Mouse (Mus musculus): Measurements from ENCODE around the gene Kcnk13. TPM values are rescaled to one million over a fixed set of nuclear protein-coding genes. Genes with fewer than 3 reads are reported as not detected.
A peak's percentile ranks its signal among the peaks of the same experiment; 100 is the strongest.

The Kcnk13 gene
- polyA plus RNA-seq, 1 experiment, result 0.41 TPM

- no peak for TF ChIP-seq CTCF (IDR thresholded peaks at IDR 0.05; ENCODE audit: borderline replicate concordance, extremely low read depth, insufficient read depth, insufficient read length)
- TF ChIP-seq POLR2A (IDR thresholded peaks at IDR 0.05; ENCODE audit: borderline replicate concordance, extremely low read depth, insufficient read depth, insufficient read length, poor library complexity, severe bottlenecking), result no peak
- no peak for DNase-seq (ENCODE audit: low read depth)
Observed at GRCm38 (mm10) chr12:100061826-100062225, 97.5 kb downstream of the Kcnk13 start.

GRCm38 (mm10) chr12:100062584-100062983, 98.3 kb downstream of the Kcnk13 start:
- no peak for DNase-seq (ENCODE audit: low read depth)
- TF ChIP-seq POLR2A (IDR thresholded peaks at IDR 0.05; ENCODE audit: borderline replicate concordance, extremely low read depth, insufficient read depth, insufficient read length, poor library complexity, severe bottlenecking), result no peak

- DNase-seq (ENCODE audit: low read depth), result no peak
- TF ChIP-seq CTCF (IDR thresholded peaks at IDR 0.05; ENCODE audit: borderline replicate concordance, extremely low read depth, insufficient read depth, insufficient read length), result no peak
- TF ChIP-seq POLR2A (IDR thresholded peaks at IDR 0.05; ENCODE audit: borderline replicate concordance, extremely low read depth, insufficient read depth, insufficient read length, poor library complexity, severe bottlenecking), result no peak
Observed at GRCm38 (mm10) chr12:100065109-100065508, 100.8 kb downstream of the Kcnk13 start.

- no peak for DNase-seq (ENCODE audit: low read depth)
- TF ChIP-seq CTCF (IDR thresholded peaks at IDR 0.05; ENCODE audit: borderline replicate concordance, extremely low read depth, insufficient read depth, insufficient read length), result no peak
- no peak for TF ChIP-seq POLR2A (IDR thresholded peaks at IDR 0.05; ENCODE audit: borderline replicate concordance, extremely low read depth, insufficient read depth, insufficient read length, poor library complexity, severe bottlenecking)
Observed at GRCm38 (mm10) chr12:100067477-100067876, 103.2 kb downstream of the Kcnk13 start.

- peak; percentile 45 for DNase-seq (ENCODE audit: low read depth)
- TF ChIP-seq POLR2A (IDR thresholded peaks at IDR 0.05; ENCODE audit: borderline replicate concordance, extremely low read depth, insufficient read depth, insufficient read length, poor library complexity, severe bottlenecking) (no peak), CTCF (IDR thresholded peaks at IDR 0.05; ENCODE audit: borderline replicate concordance, extremely low read depth, insufficient read depth, insufficient read length) (no peak)
Observed at GRCm38 (mm10) chr12:100073201-100073672, 108.9 kb downstream of the Kcnk13 start.

- TF ChIP-seq POLR2A (IDR thresholded peaks at IDR 0.05; ENCODE audit: borderline replicate concordance, extremely low read depth, insufficient read depth, insufficient read length, poor library complexity, severe bottlenecking), result no peak
- no peak for TF ChIP-seq CTCF (IDR thresholded peaks at IDR 0.05; ENCODE audit: borderline replicate concordance, extremely low read depth, insufficient read depth, insufficient read length)
- DNase-seq (ENCODE audit: low read depth), result peak; percentile 78
Observed at GRCm38 (mm10) chr12:100075715-100076114, 111.4 kb downstream of the Kcnk13 start.

- DNase-seq (ENCODE audit: low read depth), result no peak
- no peak for TF ChIP-seq POLR2A (IDR thresholded peaks at IDR 0.05; ENCODE audit: borderline replicate concordance, extremely low read depth, insufficient read depth, insufficient read length, poor library complexity, severe bottlenecking)
- no peak for TF ChIP-seq CTCF (IDR thresholded peaks at IDR 0.05; ENCODE audit: borderline replicate concordance, extremely low read depth, insufficient read depth, insufficient read length)
Observed at GRCm38 (mm10) chr12:100079636-100080286, 115.5 kb downstream of the Kcnk13 start.

GRCm38 (mm10) chr12:100088026-100088425, 123.7 kb downstream of the Kcnk13 start:
- DNase-seq (ENCODE audit: low read depth), result no peak
- TF ChIP-seq POLR2A (IDR thresholded peaks at IDR 0.05; ENCODE audit: borderline replicate concordance, extremely low read depth, insufficient read depth, insufficient read length, poor library complexity, severe bottlenecking), result no peak
- TF ChIP-seq CTCF (IDR thresholded peaks at IDR 0.05; ENCODE audit: borderline replicate concordance, extremely low read depth, insufficient read depth, insufficient read length), result no peak

GRCm38 (mm10) chr12:100089265-100089664, 125.0 kb downstream of the Kcnk13 start:
- no peak for TF ChIP-seq CTCF (IDR thresholded peaks at IDR 0.05; ENCODE audit: borderline replicate concordance, extremely low read depth, insufficient read depth, insufficient read length)
- no peak for TF ChIP-seq POLR2A (IDR thresholded peaks at IDR 0.05; ENCODE audit: borderline replicate concordance, extremely low read depth, insufficient read depth, insufficient read length, poor library complexity, severe bottlenecking)
- no peak for DNase-seq (ENCODE audit: low read depth)

- TF ChIP-seq CTCF (IDR thresholded peaks at IDR 0.05; ENCODE audit: borderline replicate concordance, extremely low read depth, insufficient read depth, insufficient read length) (no peak), POLR2A (IDR thresholded peaks at IDR 0.05; ENCODE audit: borderline replicate concordance, extremely low read depth, insufficient read depth, insufficient read length, poor library complexity, severe bottlenecking) (no peak)
- DNase-seq (ENCODE audit: low read depth), result no peak
Observed at GRCm38 (mm10) chr12:100090750-100091149, 126.5 kb downstream of the Kcnk13 start.

- DNase-seq (ENCODE audit: low read depth), result no peak
- TF ChIP-seq CTCF (IDR thresholded peaks at IDR 0.05; ENCODE audit: borderline replicate concordance, extremely low read depth, insufficient read depth, insufficient read length) (no peak), POLR2A (IDR thresholded peaks at IDR 0.05; ENCODE audit: borderline replicate concordance, extremely low read depth, insufficient read depth, insufficient read length, poor library complexity, severe bottlenecking) (no peak)
Observed at GRCm38 (mm10) chr12:100093046-100093445, 128.7 kb downstream of the Kcnk13 start.

GRCm38 (mm10) chr12:100099971-100100706, 135.8 kb downstream of the Kcnk13 start:
- no peak for TF ChIP-seq POLR2A (IDR thresholded peaks at IDR 0.05; ENCODE audit: borderline replicate concordance, extremely low read depth, insufficient read depth, insufficient read length, poor library complexity, severe bottlenecking)
- no peak for TF ChIP-seq CTCF (IDR thresholded peaks at IDR 0.05; ENCODE audit: borderline replicate concordance, extremely low read depth, insufficient read depth, insufficient read length)
- DNase-seq (ENCODE audit: low read depth), result peak; percentile 60
